ENCODE assay signal across 9 mouse cellular contexts in genomic region chr1:167414846-167415245, GRCm38 (mm10). TPM values are rescaled to one million over a fixed set of nuclear protein-coding genes. Genes with fewer than 3 reads are reported as not detected.
A peak's percentile ranks its signal among the peaks of the same experiment; 100 is the strongest.
DNase-seq lines count a peak whose midpoint lies in the region; ATAC-seq and TF ChIP-seq lines count a peak whose summit lies in the region.
"Had no signal": no experiment of that assay in that cellular context is flagged by ENCODE, and none has a peak within 500 bp of the region (broad histone marks: within the 10 kb centered on the region; RNA-seq: fewer than 3 reads in every experiment).

No protein-coding gene starts in this region.

- TF ChIP-seq CTCF in cerebellum, adult 2 months (IDR thresholded peaks at IDR 0.05; ENCODE audit: borderline replicate concordance, insufficient read depth, low read depth, low read length) = peak; percentile 93

- no peak overlapping the region for H3K9ac ChIP-seq in neural tube, embryonic 11.5 days (ENCODE audit: low read length)
- H3K9ac ChIP-seq: stomach, embryonic 15.5 days had no signal

- no peak for TF ChIP-seq POLR2A in cerebellum, adult 2 months (IDR thresholded peaks at IDR 0.05; ENCODE audit: borderline replicate concordance, insufficient read depth, low read length)

- H3K27ac ChIP-seq in cerebellum, adult 2 months (ENCODE audit: insufficient read depth, low read length) = no peak overlapping the region
- no peak overlapping the region for H3K27ac ChIP-seq in neural tube, embryonic 11.5 days (ENCODE audit: low read depth, low read length)
- H3K27ac ChIP-seq: stomach, embryonic 15.5 days had no signal

- 1% methylated on average over 7 of the region's 7 CpGs for WGBS in cerebellum, adult 2 months
- WGBS in neural tube, embryonic 11.5 days = 3% methylated on average over 7 of the region's 7 CpGs

- intact Hi-C loops in left cerebral cortex, postnatal 4 days (cut with DNase I) = loop anchor here (1.0 to 10.0 kb wide), 2 partner anchors 222 to 510 kb away; no protein-coding TSS in a partner anchor

- H3K36me3 ChIP-seq in neural tube, embryonic 11.5 days (ENCODE audit: control insufficient read depth, insufficient read depth, low read length) = no peaks in the 10 kb centered on the region
- H3K36me3 ChIP-seq: stomach, embryonic 15.5 days had no signal

- peak; percentile 87 for DNase-seq in 3T3-L1 (ENCODE audit: low read depth, low spot score)
- DNase-seq in Muller cell, postnatal 12 days (ENCODE audit: inconsistent ontology term) = peak; percentile 78
- DNase-seq in cerebellum, adult 2 months = peak; percentile 51 to 71
- peak; percentile 72 for DNase-seq in induced T-regulatory cell, adult 2 months (ENCODE audit: low read depth)
- peak; percentile 78 for DNase-seq in left cerebral cortex, postnatal 4 days
- DNase-seq in neural tube, embryonic 11.5 days (ENCODE audit: low spot score) = peak; percentile 81
- peak; percentile 85 for DNase-seq in testis, postnatal 10 days (ENCODE audit: low spot score)

- peak; percentile 73 for ATAC-seq in frontal cortex, adult (ENCODE audit: low TSS enrichment)
- no peak for ATAC-seq in neural tube, embryonic 11.5 days (ENCODE audit: insufficient read depth, low FRiP score, low TSS enrichment)

- no peaks in the 10 kb centered on the region for H3K9me3 ChIP-seq in neural tube, embryonic 11.5 days (ENCODE audit: control insufficient read depth, low read length)
- H3K9me3 ChIP-seq: stomach, embryonic 15.5 days had no signal

- H3K4me2 ChIP-seq in neural tube, embryonic 11.5 days (ENCODE audit: low read depth) = no peak overlapping the region
- H3K4me2 ChIP-seq: stomach, embryonic 15.5 days had no signal

- H3K4me3 ChIP-seq in cerebellum, adult 2 months (replicated peaks; ENCODE audit: insufficient read depth, low read depth, low read length) = no peak overlapping the region
- no peak overlapping the region for H3K4me3 ChIP-seq in neural tube, embryonic 11.5 days (ENCODE audit: low read depth, low read length)
- H3K4me3 ChIP-seq: stomach, embryonic 15.5 days had no signal

- H3K27me3 ChIP-seq in cerebellum, adult 2 months (ENCODE audit: control insufficient read depth, insufficient read depth, low read length) = no peaks in the 10 kb centered on the region
- H3K27me3 ChIP-seq in neural tube, embryonic 11.5 days (ENCODE audit: control insufficient read depth, insufficient read depth, low read length) = no peaks in the 10 kb centered on the region
- H3K27me3 ChIP-seq: stomach, embryonic 15.5 days had no signal

- H3K4me1 ChIP-seq in cerebellum, adult 2 months (ENCODE audit: control insufficient read depth, insufficient read depth, low read length) = no peaks in the 10 kb centered on the region
- no peaks in the 10 kb centered on the region for H3K4me1 ChIP-seq in neural tube, embryonic 11.5 days (ENCODE audit: control insufficient read depth, insufficient read depth, low read length)
- H3K4me1 ChIP-seq: stomach, embryonic 15.5 days had no signal

RNA-seq across cellular contexts. Expression of gene Mgst3, which starts 21.2 kb away (rescaled TPM):
- polyA plus RNA-seq in cerebellum, adult 2 months (2012; rRNA removed) = 272 and 279 TPM in 2 replicates
- 100 to 1,000 TPM; 119 to 121 TPM for total RNA-seq in left cerebral cortex, postnatal 4 days (2021)
- 71.1 and 78.0 TPM in 2 replicates for polyA plus RNA-seq in neural tube, embryonic 11.5 days (2014; fragmentation: Nextera tagmentation; extraction: Ambion mirVana)

RNA-seq across cellular contexts. Expression of gene Lrrc52, which starts 51.7 kb away (rescaled TPM):
- 0.13 and 0.25 TPM in 2 replicates for polyA plus RNA-seq in cerebellum, adult 2 months (2012; rRNA removed)
- not detected for total RNA-seq in left cerebral cortex, postnatal 4 days (2021)
- polyA plus RNA-seq in neural tube, embryonic 11.5 days (2014; fragmentation: Nextera tagmentation; extraction: Ambion mirVana) = not detected in 2 replicates
